Mouse (Mus musculus): ENCODE data around the gene Scap. TPM values are rescaled to one million over a fixed set of nuclear protein-coding genes. Genes with fewer than 3 reads are reported as not detected.

The Scap gene
- polyA plus RNA-seq, 1 experiment: 1.5 TPM

GRCm38 (mm10) chr9:110412926-110413325, 79.8 kb downstream of the Scap start:
- TF ChIP-seq GATA1 (IDR thresholded peaks at IDR 0.05; ENCODE audit: low read length) (no peak), TAL1 (IDR thresholded peaks at IDR 0.05; ENCODE audit: low read length) (no peak)
- Histone ChIP-seq H3K36me3 (ENCODE audit: control insufficient read depth) (no peaks in the 10 kb centered on the region), H3K9me3 (ENCODE audit: control insufficient read depth, low read length) (no peaks in the 10 kb centered on the region), H3K4me1 (ENCODE audit: control insufficient read depth) (peaks cover 12% of the 10 kb centered on the region), H3K27me3 (ENCODE audit: control insufficient read depth) (peaks cover 10% of the 10 kb centered on the region), H3K4me3 (replicated peaks) (no peak overlapping the region)

GRCm38 (mm10) chr9:110413785-110414184, 80.7 kb downstream of the Scap start:
- TF ChIP-seq TAL1 (IDR thresholded peaks at IDR 0.05; ENCODE audit: low read length) (no peak), GATA1 (IDR thresholded peaks at IDR 0.05; ENCODE audit: low read length) (no peak)
- Histone ChIP-seq H3K9me3 (ENCODE audit: control insufficient read depth, low read length) (no peaks in the 10 kb centered on the region), H3K4me3 (replicated peaks) (no peak overlapping the region), H3K4me1 (ENCODE audit: control insufficient read depth) (peaks cover 5% of the 10 kb centered on the region), H3K36me3 (ENCODE audit: control insufficient read depth) (no peaks in the 10 kb centered on the region), H3K27me3 (ENCODE audit: control insufficient read depth) (peaks cover 10% of the 10 kb centered on the region)

- no peak for TF ChIP-seq GATA1 (IDR thresholded peaks at IDR 0.05; ENCODE audit: low read length)
- TF ChIP-seq TAL1 (IDR thresholded peaks at IDR 0.05; ENCODE audit: low read length): no peak
- H3K4me1 ChIP-seq (ENCODE audit: control insufficient read depth): no peaks in the 10 kb centered on the region
- H3K9me3 ChIP-seq (ENCODE audit: control insufficient read depth, low read length): no peaks in the 10 kb centered on the region
- no peaks in the 10 kb centered on the region for H3K27me3 ChIP-seq (ENCODE audit: control insufficient read depth)
- H3K4me3 ChIP-seq (replicated peaks): no peak within 1 kb of the TSS
- no peaks in the 10 kb centered on the region for H3K36me3 ChIP-seq (ENCODE audit: control insufficient read depth)
These were observed 86.5 kb downstream of the Scap start, which contains the start of gene Ngp for GRCm38 (mm10) chr9:110419511-110420112. TSS of gene Ngp (plus strand) at chr9:110419747.

- Histone ChIP-seq H3K36me3 (ENCODE audit: control insufficient read depth) (peaks cover 20% of the 10 kb centered on the region), H3K4me3 (replicated peaks) (no peak overlapping the region), H3K4me1 (ENCODE audit: control insufficient read depth) (no peaks in the 10 kb centered on the region), H3K27me3 (ENCODE audit: control insufficient read depth) (no peaks in the 10 kb centered on the region), H3K9me3 (ENCODE audit: control insufficient read depth, low read length) (no peaks in the 10 kb centered on the region)
- TF ChIP-seq TAL1 (IDR thresholded peaks at IDR 0.05; ENCODE audit: low read length) (no peak), GATA1 (IDR thresholded peaks at IDR 0.05; ENCODE audit: low read length) (no peak)
These were observed 98.2 kb downstream of the Scap start for GRCm38 (mm10) chr9:110431241-110431640.

GRCm38 (mm10) chr9:110433045-110433444, 100.0 kb downstream of the Scap start:
- Histone ChIP-seq H3K4me1 (ENCODE audit: control insufficient read depth) (no peaks in the 10 kb centered on the region), H3K4me3 (replicated peaks) (no peak overlapping the region), H3K36me3 (ENCODE audit: control insufficient read depth) (peaks cover 20% of the 10 kb centered on the region), H3K27me3 (ENCODE audit: control insufficient read depth) (no peaks in the 10 kb centered on the region), H3K9me3 (ENCODE audit: control insufficient read depth, low read length) (no peaks in the 10 kb centered on the region)
- TF ChIP-seq GATA1 (IDR thresholded peaks at IDR 0.05; ENCODE audit: low read length): no peak
- no peak for TF ChIP-seq TAL1 (IDR thresholded peaks at IDR 0.05; ENCODE audit: low read length)

Other genes starting within 250 kb of the Scap start
- 3.6 and 3.9 TPM in 2 replicates for gene Smarcc1, start 215.6 kb upstream of the Scap start, polyA plus RNA-seq (2012)
- 1.1 TPM in 2 replicates for gene Dhx30, start 215.5 kb upstream of the Scap start, polyA plus RNA-seq (2012)
- gene Cspg5, start 89.5 kb upstream of the Scap start, polyA plus RNA-seq (2012): 0.01 and 0.05 TPM in 2 replicates
- gene Elp6, start 28.1 kb upstream of the Scap start, polyA plus RNA-seq (2012): 0.34 and 0.40 TPM in 2 replicates
- gene Ptpn23, start 74.9 kb downstream of the Scap start, polyA plus RNA-seq (2012): 3.0 and 4.2 TPM in 2 replicates
- gene Ngp, start 86.5 kb downstream of the Scap start, polyA plus RNA-seq (2012): 0.15 and 0.39 TPM in 2 replicates
- 0.20 and 0.41 TPM in 2 replicates for gene Klhl18, start 143.4 kb downstream of the Scap start, polyA plus RNA-seq (2012)
- 0.01 TPM in 1 of 2 replicates, not detected in the other for gene Kif9, start 143.7 kb downstream of the Scap start, polyA plus RNA-seq (2012)
- gene Setd2, start 199.3 kb downstream of the Scap start, polyA plus RNA-seq (2012): 1.1 and 3.0 TPM in 2 replicates